Mouse (Mus musculus) gastrocnemius, adult 2 months (tissue): ENCODE measurements around the gene Phb2. TPM values are rescaled to one million over a fixed set of nuclear protein-coding genes. Genes with fewer than 3 reads are reported as not detected.
A peak's percentile ranks its signal among the peaks of the same experiment; 100 is the strongest.

Experiments
- DNase-seq: peaks from one replicate; pipeline ENCODE4 v3.0.0; 2022
- H3K27ac ChIP-seq: fragments of 200-600 bp; 2 replicates; pipeline ENCODE4 v1.8.1; 2022; ENCODE audit warnings: mild to moderate bottlenecking
- H3K4me3 ChIP-seq: fragments of 200-600 bp; 2 replicates; pipeline ENCODE4 v1.8.1; 2022; ENCODE audit warnings: mild to moderate bottlenecking, moderate library complexity
- CTCF ChIP-seq: fragments of 200-600 bp; IDR thresholded peaks from 2 replicates; pipeline ENCODE4 v1.8.1; 2022; ENCODE audit warnings: antibody characterized with exemption, mild to moderate bottlenecking, moderate library complexity
- intact Hi-C: fragments of 180-260 bp; cut with DNase I; formaldehyde crosslinking; loops from one replicate; pipeline ENCODE4 v1.15.1; 2025
- total RNA-seq, 2 experiments: library from RNA; stranded (reverse); gene quantifications; 2 replicates each; pipeline ENCODE4 v1.2.3; 2021

The Phb2 gene
- total RNA-seq, 2 experiments from 2014 or later, result 142 to 184 TPM

DNA sequence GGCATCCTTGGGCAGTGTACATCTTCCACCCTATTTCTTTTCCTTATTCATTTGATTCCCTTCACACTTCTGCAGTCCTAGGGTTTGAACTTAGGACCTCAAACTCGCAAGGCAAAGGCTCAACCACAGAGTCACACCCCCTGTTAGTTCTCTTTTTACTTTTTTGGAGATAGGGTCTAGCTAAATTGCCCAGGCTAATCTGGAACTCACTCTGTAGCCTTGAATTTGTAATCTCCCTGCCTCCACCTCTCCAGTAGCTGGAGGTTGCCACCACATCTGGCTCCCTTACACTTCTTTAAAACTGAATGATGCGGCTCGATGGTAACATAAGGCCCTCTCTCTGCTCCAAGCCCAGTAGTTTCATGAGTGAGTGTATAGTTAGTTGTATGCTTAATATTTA lies 22.3 kb downstream of the Phb2 start:
- H3K27ac ChIP-seq, result no peak overlapping the region
- no peak overlapping the region for H3K4me3 ChIP-seq
- no peak for DNase-seq
- no peak for TF ChIP-seq CTCF
- intact Hi-C loops, result loop anchor here (10.0 kb wide), 1 partner anchor 170 kb away; no protein-coding TSS in a partner anchor

GRCm38 (mm10) chr6:124737040-124737439 lies 24.9 kb downstream of the Phb2 start:
- no peak for TF ChIP-seq CTCF
- Histone ChIP-seq H3K27ac (no peak overlapping the region), H3K4me3 (no peak overlapping the region)
- intact Hi-C loops, result loop anchor here (10.0 kb wide), 1 partner anchor 172 kb away; no protein-coding TSS in a partner anchor
- DNase-seq, result no peak

- TF ChIP-seq CTCF, result no peak
- peak within 1 kb of the TSS; percentile 97 for H3K27ac ChIP-seq
- intact Hi-C loops, result loop anchor here (10.0 kb wide), 1 partner anchor 174 kb away; no protein-coding TSS in a partner anchor
- DNase-seq, result no peak
- no peak within 1 kb of the TSS for H3K4me3 ChIP-seq
Measured at GRCm38 (mm10) chr6:124738511-124739023, 26.4 kb downstream of the Phb2 start, which contains the start of gene Ptpn6. Gene Ptpn6 (minus strand): TSS chr6:124738714.

DNA sequence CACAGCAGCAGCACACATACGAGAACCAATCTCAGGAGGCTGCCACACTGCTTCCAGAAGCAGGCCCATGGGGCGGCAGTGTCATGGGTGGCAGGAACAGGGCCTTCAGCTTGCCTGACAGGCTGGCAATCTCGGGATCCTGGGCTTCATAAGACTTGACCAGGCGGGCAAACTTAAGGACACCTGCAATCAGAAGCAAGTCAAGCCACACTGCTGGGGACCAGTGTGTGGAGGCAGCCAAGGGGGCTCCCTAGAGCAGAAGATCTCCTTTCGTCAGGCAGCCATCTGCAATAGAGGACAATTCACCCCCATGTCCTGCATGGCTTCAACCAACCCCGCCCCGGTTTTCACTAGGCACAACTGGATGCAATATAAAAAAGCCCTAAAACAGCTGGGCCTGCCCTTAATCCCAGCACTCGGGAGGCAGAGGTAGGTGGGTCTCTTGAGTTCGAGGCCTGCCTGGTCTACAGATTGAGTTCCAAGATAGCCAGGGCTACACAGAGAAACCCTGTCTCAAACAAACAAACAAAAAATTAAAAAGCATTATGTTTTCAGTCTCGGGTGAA lies 27.2 kb downstream of the Phb2 start:
- intact Hi-C loops, result loop anchor here (10.0 kb wide), 1 partner anchor 175 kb away; no protein-coding TSS in a partner anchor
- no peak overlapping the region for H3K4me3 ChIP-seq
- no peak for TF ChIP-seq CTCF
- peak overlapping the region; percentile 97 for H3K27ac ChIP-seq
- DNase-seq, result no peak

DNA sequence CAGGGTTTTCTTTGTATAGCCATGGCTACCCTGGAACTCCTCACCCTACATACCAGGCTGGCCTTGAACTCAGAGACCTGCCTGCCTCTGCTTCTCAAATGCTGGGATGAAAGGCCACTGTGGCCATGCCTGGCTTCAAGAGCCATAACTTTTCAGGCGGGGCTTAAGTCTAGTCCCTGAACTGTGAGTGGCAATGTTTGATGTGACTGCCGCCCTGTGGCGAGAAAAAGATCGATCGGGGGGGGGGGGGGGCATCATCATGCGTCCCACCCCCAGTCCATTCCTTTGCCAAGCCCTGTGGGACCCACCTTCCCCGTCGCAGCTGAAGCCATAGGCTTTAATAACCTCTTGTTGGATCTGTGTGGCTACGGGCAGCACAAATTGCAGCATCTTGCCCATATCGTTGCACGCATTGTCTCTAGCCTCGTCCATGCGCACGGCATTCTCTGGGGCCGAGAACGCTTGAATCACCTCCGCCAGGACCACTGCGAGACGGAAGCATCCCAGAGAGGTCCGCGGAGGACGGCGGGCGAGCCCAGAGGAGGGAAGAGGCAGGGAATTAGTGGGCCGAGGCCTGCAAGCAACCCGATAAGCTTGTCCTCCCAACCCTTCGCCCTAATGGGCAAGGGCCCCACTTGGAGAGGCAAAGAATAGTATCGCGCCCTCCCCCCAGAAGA lies 28.2 kb downstream of the Phb2 start:
- intact Hi-C loops, result loop anchor here (1.0 to 10.0 kb wide), 3 partner anchors 78 to 326 kb away; partner anchors contain the start of genes Lpcat3 and Pex5
- peak; percentile 61 for DNase-seq
- peak; percentile 67 for TF ChIP-seq CTCF
- peak overlapping the region; percentile 77 for H3K4me3 ChIP-seq
- H3K27ac ChIP-seq, result peak overlapping the region; percentile 97

GRCm38 (mm10) chr6:124740888-124741761 lies 29.0 kb downstream of the Phb2 start, which contains the start of gene Grcc10:
Gene Grcc10 (minus strand): TSS chr6:124741374.
- no peak for TF ChIP-seq CTCF
- peak within 1 kb of the TSS; percentile 77 for H3K4me3 ChIP-seq
- DNase-seq, result peak; percentile 88
- peak within 1 kb of the TSS; percentile 97 for H3K27ac ChIP-seq
- intact Hi-C loops, result loop anchor here (1.0 to 10.0 kb wide), 3 partner anchors 79 to 326 kb away; partner anchors contain the start of genes Lpcat3 and Pex5

DNA sequence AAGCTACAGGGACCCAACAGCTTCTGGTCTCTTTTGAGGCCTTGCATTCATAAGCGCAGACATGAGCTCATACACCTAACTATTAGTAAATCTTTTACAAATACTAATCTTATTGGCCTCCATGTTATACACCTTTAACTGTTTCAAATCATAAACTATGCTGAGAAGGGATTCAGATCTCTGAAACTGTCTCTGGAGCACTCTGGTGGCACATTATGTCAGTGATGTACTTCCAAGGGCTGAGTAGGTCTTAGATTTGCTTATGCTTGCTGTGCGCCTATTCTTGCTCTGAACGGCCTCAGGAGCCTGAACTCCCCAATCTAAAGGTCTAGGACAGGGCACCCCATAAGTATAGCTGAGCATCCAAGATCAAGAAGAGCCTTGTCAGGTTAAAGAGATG lies 29.7 kb downstream of the Phb2 start:
- no peak for TF ChIP-seq CTCF
- Histone ChIP-seq H3K4me3 (peak overlapping the region; percentile 77), H3K27ac (peak overlapping the region; percentile 97)
- DNase-seq, result no peak
- intact Hi-C loops, result loop anchor here (5.0 to 10.0 kb wide), 2 partner anchors 80 to 327 kb away; partner anchors contain the start of genes Lpcat3 and Pex5

- intact Hi-C loops, result loop anchor here (5.0 to 10.0 kb wide), 2 partner anchors 81 to 328 kb away; partner anchors contain the start of genes Lpcat3 and Pex5
- no peak for TF ChIP-seq CTCF
- H3K4me3 ChIP-seq, result no peak overlapping the region
- DNase-seq, result no peak
- H3K27ac ChIP-seq, result no peak overlapping the region
Measured at GRCm38 (mm10) chr6:124742839-124743514, 30.8 kb downstream of the Phb2 start.

DNA sequence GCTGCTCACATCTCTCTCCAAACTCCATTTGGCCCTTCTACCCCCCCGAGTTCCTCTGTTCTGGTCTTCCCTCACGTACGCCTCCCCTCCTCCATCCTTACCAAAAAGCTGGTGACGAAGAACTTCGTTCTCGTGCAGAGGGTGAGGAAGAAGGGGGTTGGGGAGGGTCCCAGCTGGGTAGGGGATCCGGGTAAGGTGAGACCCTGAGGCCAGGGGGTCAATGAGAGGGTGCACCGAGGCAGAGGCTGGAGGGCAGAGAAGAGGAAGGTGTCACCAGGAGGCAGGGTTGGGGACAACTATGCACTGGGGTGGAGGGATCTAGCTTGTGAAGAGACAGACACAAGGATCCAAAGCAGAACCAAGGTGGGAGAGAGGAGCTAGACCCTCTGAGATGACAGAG lies 31.5 kb downstream of the Phb2 start:
- H3K27ac ChIP-seq, result no peak overlapping the region
- DNase-seq, result no peak
- H3K4me3 ChIP-seq, result no peak overlapping the region
- TF ChIP-seq CTCF, result no peak
- intact Hi-C loops, result loop anchor here (1.0 to 10.0 kb wide), 3 partner anchors 31 to 329 kb away; partner anchors contain the start of genes Emg1, Lpcat3, Pex5 and Phb2

DNA sequence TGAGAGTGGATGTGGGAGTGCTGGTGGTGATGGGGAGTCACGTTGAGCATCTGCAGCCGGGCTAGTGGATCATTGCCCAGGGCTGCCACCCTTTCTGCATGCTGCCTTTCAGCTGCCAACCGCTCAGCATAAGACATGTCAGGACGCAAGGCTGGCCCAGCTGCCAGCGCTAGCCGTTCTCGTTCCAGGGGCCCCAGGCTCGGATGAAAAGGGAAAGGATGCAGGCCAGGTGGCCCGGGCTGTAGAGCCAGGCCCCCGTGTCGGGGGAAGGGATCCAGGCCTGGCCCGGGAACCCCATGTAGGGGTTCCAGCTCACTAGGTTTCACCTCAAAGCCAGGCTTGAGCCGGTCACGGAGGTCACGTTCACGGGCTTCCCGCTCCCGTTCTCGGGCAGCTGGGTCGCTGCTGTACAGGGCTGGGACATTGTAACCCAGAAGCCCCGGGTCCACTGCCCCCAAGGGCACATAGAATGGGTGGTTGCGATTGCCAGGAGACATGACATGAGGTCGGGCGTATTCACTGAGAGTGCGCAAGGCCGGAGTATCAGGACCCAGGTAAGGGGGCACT lies 32.7 kb downstream of the Phb2 start:
- Histone ChIP-seq H3K27ac (peak overlapping the region; percentile 98), H3K4me3 (peak overlapping the region; percentile 86)
- DNase-seq, result peak; percentile 52
- TF ChIP-seq CTCF, result no peak
- intact Hi-C loops, result loop anchor here (1.0 to 10.0 kb wide), 3 partner anchors 33 to 330 kb away; partner anchors contain the start of genes Emg1, Lpcat3, Pex5 and Phb2
